Mouse (Mus musculus): Measurements from ENCODE around the gene Hoxd11. TPM values are rescaled to one million over a fixed set of nuclear protein-coding genes. Genes with fewer than 3 reads are reported as not detected.

Hoxd11 gene
- polyA plus RNA-seq, 1 experiment from 2014 or later = not detected

DNA sequence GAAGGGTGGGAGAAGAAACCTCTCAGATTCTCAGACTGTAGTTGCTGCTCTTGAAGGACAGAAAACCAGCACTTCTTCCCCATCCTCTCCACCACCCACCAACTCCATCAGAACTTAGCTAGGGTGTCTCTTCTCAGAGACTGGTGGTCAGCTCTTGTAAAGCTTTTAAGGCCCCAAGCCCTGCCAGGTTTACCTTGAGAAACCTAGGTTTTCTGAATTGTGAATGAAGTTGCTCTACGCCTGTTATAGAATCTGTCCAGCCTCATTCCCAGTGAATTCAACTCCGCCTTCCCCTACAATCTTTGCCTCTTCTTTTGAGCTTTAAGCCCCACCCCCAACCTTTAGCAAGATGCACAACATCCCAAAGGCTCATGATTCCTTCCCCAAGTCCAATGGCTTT, 2.3 kb upstream of the Hoxd11 start:
- 8% methylated on average over 2 of the region's 2 CpGs for WGBS
- H3K4me1 ChIP-seq = peaks cover 9% of the 10 kb centered on the region
- no peaks in the 10 kb centered on the region for H3K9me3 ChIP-seq (replicated peaks)
- H3K4me3 ChIP-seq = no peak overlapping the region
- no peak overlapping the region for H3K27ac ChIP-seq
- H3K4me2 ChIP-seq = no peak overlapping the region
- no peaks in the 10 kb centered on the region for H3K36me3 ChIP-seq (ENCODE audit: poor library complexity, severe bottlenecking)
- H3K27me3 ChIP-seq = peaks cover 100% of the 10 kb centered on the region
- ATAC-seq = no peak
- no peak overlapping the region for H3K9ac ChIP-seq

GRCm38 (mm10) chr2:74679596-74679971, 227 bp downstream of the Hoxd11 start:
- peaks cover 100% of the 10 kb centered on the region for H3K27me3 ChIP-seq
- WGBS = 1% methylated on average over 25 of the region's 26 CpGs
- ATAC-seq = no peak

DNA sequence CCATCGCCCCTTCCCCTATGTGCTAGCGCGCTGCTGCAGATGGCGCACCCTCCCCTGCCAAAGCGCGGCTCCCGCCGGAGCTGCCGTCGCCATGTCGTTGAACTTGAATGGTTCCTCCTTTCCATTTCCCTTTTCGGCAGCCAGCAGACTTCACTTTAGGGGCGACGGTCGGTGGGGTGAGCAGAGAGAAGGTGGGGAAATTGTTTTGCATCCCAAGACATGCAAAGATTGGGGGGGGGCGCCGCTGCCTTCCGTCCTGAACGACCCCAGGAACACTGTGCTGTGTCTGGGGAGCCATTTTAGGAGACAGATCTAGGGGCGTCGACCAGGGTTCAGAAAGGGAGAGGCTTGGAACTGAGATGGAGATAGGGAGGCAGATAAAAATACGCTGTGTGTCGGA, 623 bp downstream of the Hoxd11 start:
- Histone ChIP-seq H3K36me3 (ENCODE audit: poor library complexity, severe bottlenecking) (no peaks in the 10 kb centered on the region), H3K9ac (no peak overlapping the region), H3K4me1 (peaks cover 13% of the 10 kb centered on the region), H3K4me2 (no peak overlapping the region), H3K4me3 (no peak overlapping the region), H3K27ac (no peak overlapping the region), H3K9me3 (replicated peaks) (no peaks in the 10 kb centered on the region), H3K27me3 (peaks cover 100% of the 10 kb centered on the region)
- under 1% methylated on average over 22 of the region's 23 CpGs for WGBS
- ATAC-seq = no peak

More at GRCm38 (mm10) chr2:74679596-74679971, 227 bp downstream of the Hoxd11 start:
- H3K27ac ChIP-seq = no peak overlapping the region
- H3K4me3 ChIP-seq = no peak overlapping the region
- no peak overlapping the region for H3K9ac ChIP-seq
- H3K9me3 ChIP-seq (replicated peaks) = no peaks in the 10 kb centered on the region
- no peaks in the 10 kb centered on the region for H3K36me3 ChIP-seq (ENCODE audit: poor library complexity, severe bottlenecking)
- no peak overlapping the region for H3K4me2 ChIP-seq
- peaks cover 13% of the 10 kb centered on the region for H3K4me1 ChIP-seq

- ATAC-seq = no peak
- Histone ChIP-seq H3K9me3 (replicated peaks) (no peaks in the 10 kb centered on the region), H3K27ac (no peak overlapping the region), H3K4me1 (peaks cover 13% of the 10 kb centered on the region), H3K36me3 (ENCODE audit: poor library complexity, severe bottlenecking) (no peaks in the 10 kb centered on the region), H3K4me3 (no peak overlapping the region), H3K9ac (no peak overlapping the region), H3K27me3 (peaks cover 100% of the 10 kb centered on the region), H3K4me2 (no peak overlapping the region)
- WGBS = 2% methylated on average over 21 of the region's 21 CpGs
These were observed 1.4 kb downstream of the Hoxd11 start for GRCm38 (mm10) chr2:74680561-74681398.

- Histone ChIP-seq H3K27ac (no peak overlapping the region), H3K4me1 (peaks cover 13% of the 10 kb centered on the region), H3K4me3 (peak overlapping the region; percentile 21), H3K9me3 (replicated peaks) (no peaks in the 10 kb centered on the region), H3K9ac (no peak overlapping the region), H3K4me2 (peak overlapping the region; percentile 26), H3K27me3 (peaks cover 99% of the 10 kb centered on the region), H3K36me3 (ENCODE audit: poor library complexity, severe bottlenecking) (no peaks in the 10 kb centered on the region)
- under 1% methylated on average over 65 of the region's 78 CpGs for WGBS
- ATAC-seq = no peak
These were observed 2.5 kb downstream of the Hoxd11 start for GRCm38 (mm10) chr2:74681594-74682531.

- H3K4me2 ChIP-seq = peak overlapping the region; percentile 26
- ATAC-seq = peak; percentile 27; the same call in 1 of the 2 replicates
- H3K9ac ChIP-seq = no peak overlapping the region
- H3K27ac ChIP-seq = no peak overlapping the region
- H3K36me3 ChIP-seq (ENCODE audit: poor library complexity, severe bottlenecking) = no peaks in the 10 kb centered on the region
- peaks cover 99% of the 10 kb centered on the region for H3K27me3 ChIP-seq
- H3K9me3 ChIP-seq (replicated peaks) = no peaks in the 10 kb centered on the region
- peaks cover 13% of the 10 kb centered on the region for H3K4me1 ChIP-seq
- 1% methylated on average over 47 of the region's 51 CpGs for WGBS
- peak overlapping the region; percentile 21 for H3K4me3 ChIP-seq
These were observed 3.4 kb downstream of the Hoxd11 start for GRCm38 (mm10) chr2:74682796-74683195.

DNA sequence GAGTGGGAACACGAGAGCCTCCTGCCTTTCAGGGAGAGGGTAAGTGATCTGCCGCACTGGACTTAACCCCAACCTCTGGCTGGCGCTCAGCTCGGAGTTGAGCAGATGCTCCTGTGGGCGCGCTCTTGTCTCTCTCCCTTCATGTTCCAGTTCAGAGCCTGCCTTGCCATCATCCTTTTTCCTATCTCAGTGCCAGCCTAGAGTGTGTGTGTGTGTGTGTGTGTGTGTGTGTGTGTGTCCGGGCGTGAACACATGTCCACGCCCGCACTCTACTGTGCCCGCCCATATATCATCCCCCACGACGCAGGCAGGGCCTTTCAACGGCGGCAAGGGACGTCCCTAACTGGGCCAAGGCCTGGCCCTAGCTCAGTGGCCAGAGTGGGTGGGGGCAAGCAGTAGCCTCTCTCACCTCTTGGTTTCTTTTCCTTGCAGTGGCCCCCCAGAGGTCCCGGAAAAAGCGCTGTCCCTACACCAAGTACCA, 4.2 kb downstream of the Hoxd11 start:
- Histone ChIP-seq H3K36me3 (ENCODE audit: poor library complexity, severe bottlenecking) (no peaks in the 10 kb centered on the region), H3K4me2 (no peak overlapping the region), H3K4me1 (peaks cover 13% of the 10 kb centered on the region), H3K9me3 (replicated peaks) (no peaks in the 10 kb centered on the region), H3K27me3 (peaks cover 99% of the 10 kb centered on the region), H3K4me3 (no peak overlapping the region), H3K9ac (no peak overlapping the region), H3K27ac (no peak overlapping the region)
- under 1% methylated on average over 18 of the region's 18 CpGs for WGBS
- no peak for ATAC-seq

DNA sequence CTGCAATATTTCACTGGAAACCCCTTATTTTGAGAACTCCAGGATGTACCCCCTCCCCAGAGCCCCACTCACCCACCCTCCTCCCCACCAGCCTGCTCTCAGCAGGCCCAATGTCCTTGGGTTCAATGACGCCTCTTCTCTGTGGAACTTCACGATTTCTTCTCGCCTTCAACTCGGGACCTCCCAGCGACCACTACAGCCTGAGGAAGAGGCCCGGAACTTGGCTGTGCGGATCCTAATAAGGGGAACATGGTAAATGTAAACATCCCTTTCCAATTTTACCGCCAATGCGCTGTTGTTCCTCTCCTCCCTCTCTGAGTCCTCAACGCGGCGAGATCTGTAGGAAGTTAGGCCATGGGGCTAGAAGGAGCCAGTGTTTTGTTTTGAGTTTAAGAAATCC, 4.7 kb downstream of the Hoxd11 start:
- Histone ChIP-seq H3K4me2 (no peak overlapping the region), H3K4me1 (peaks cover 13% of the 10 kb centered on the region), H3K27ac (no peak overlapping the region), H3K4me3 (no peak overlapping the region), H3K36me3 (ENCODE audit: poor library complexity, severe bottlenecking) (no peaks in the 10 kb centered on the region), H3K27me3 (peaks cover 99% of the 10 kb centered on the region), H3K9me3 (replicated peaks) (no peaks in the 10 kb centered on the region), H3K9ac (no peak overlapping the region)
- 1% methylated on average over 12 of the region's 12 CpGs for WGBS
- no peak for ATAC-seq

DNA sequence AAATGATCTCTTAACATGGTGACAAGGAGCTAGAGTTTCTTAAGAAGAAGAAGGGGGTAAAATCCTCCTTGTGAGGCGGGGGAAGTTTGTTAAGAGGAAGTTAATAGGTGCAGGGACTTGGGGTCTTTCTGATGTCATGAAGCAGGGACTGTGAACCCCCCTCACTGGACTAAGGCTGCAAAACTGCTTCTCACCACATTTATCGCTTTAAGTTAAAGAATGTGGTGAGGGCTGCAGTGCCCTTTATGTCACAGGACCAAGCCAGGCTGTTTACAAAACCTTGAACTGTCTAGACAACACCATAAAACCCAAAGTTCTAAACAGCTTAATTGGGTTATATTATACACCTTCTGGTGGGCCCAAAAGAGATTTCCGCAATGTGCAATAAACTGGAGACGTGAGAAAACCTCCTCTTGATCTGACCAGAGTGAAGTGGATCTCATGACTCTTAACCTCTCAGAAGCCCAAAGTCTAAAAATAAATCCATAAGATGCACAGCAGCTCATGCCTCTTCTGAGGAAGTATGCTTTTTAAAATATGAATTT, 5.8 kb downstream of the Hoxd11 start:
- Histone ChIP-seq H3K4me3 (no peak overlapping the region), H3K4me2 (no peak overlapping the region), H3K4me1 (peaks cover 13% of the 10 kb centered on the region), H3K36me3 (ENCODE audit: poor library complexity, severe bottlenecking) (no peaks in the 10 kb centered on the region), H3K27me3 (peaks cover 99% of the 10 kb centered on the region), H3K27ac (no peak overlapping the region), H3K9ac (no peak overlapping the region), H3K9me3 (replicated peaks) (no peaks in the 10 kb centered on the region)
- ATAC-seq = no peak
- 13% methylated on average over 4 of the region's 4 CpGs for WGBS

DNA sequence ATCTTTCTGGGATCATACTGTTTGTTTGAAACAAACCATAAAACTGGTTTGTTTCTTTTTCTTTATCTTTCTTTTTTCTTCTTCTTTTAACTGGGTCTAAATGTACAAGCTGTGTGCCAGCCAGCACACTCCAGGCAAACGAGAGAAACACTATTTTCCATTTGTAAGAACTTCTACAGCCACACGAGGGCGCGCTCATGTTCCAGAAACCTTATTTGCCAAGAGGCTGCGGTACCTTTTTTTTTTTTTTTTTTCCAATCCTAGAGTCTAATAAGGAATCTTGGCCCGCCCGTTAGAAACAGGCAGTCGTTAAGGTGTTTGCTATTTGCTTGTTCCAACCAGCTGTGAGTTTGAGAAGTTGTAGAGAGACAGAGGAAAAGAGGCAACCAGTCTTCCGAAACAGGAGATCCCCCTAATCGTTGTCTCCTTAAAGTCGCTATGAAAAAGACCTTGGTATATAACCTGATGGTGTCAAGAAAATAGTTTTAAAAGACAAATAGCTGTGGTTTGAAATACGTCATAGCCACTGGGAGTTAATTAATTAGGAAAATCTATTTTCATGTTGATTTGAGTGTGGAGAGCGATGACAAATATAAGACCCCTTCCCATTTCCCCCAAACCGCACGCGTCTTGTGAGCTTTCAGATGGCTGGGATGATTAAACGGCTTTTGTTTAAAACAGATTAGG, 7.1 kb downstream of the Hoxd11 start:
- no peaks in the 10 kb centered on the region for H3K36me3 ChIP-seq (ENCODE audit: poor library complexity, severe bottlenecking)
- H3K9me3 ChIP-seq (replicated peaks) = no peaks in the 10 kb centered on the region
- H3K4me3 ChIP-seq = no peak overlapping the region
- H3K9ac ChIP-seq = no peak overlapping the region
- 5% methylated on average over 17 of the region's 17 CpGs for WGBS
- no peak overlapping the region for H3K4me2 ChIP-seq
- peaks cover 97% of the 10 kb centered on the region for H3K27me3 ChIP-seq
- H3K27ac ChIP-seq = no peak overlapping the region
- ATAC-seq = no peak
- H3K4me1 ChIP-seq = peaks cover 14% of the 10 kb centered on the region

DNA sequence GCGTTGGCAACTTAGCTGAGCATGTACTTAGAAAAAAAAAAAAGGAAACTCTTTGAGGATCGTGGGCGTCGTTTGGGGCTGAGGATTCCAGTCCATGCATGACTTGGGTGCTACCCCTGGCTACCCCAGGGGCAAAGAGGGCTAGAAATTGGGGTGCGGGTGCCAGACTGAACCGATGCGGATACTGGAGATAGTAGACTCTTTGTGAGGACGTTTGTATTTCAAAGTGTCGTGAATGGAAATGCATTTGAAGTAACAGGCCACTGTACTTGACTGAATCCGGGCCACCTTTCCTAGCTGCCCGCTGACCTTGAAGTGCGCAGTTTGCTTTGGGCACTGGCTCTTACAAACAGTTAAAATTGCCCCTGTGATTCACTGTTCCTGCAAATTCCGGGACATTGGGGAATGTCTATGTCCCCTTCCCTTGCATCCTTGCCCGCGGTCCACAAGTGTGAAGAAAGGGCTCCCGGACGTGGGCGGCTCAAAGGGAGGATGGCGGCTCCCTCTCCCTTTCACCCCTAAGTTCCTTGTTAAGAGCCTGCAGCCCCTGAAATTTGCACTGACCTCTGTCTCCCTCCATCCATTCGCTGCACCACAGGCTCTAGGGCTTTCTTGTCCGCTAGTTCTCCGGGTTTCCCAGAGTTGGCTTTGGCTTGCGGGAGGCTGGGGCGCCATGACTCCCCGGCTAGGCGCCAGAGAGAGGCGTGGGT, 7.8 kb downstream of the Hoxd11 start:
- Histone ChIP-seq H3K27ac (no peak overlapping the region), H3K4me1 (peaks cover 12% of the 10 kb centered on the region), H3K4me3 (no peak overlapping the region), H3K9me3 (replicated peaks) (no peaks in the 10 kb centered on the region), H3K9ac (no peak overlapping the region), H3K4me2 (no peak overlapping the region), H3K36me3 (ENCODE audit: poor library complexity, severe bottlenecking) (no peaks in the 10 kb centered on the region), H3K27me3 (peaks cover 97% of the 10 kb centered on the region)
- WGBS = 2% methylated on average over 27 of the region's 27 CpGs
- no peak for ATAC-seq

All from forebrain, embryonic 13.5 days (tissue).